Mouse (Mus musculus): ENCODE measurements around the gene Fshr. TPM values are rescaled to one million over a fixed set of nuclear protein-coding genes. Genes with fewer than 3 reads are reported as not detected.

Gene Fshr
- polyA plus RNA-seq, 1 experiment: not detected

- TF ChIP-seq MYOG (IDR thresholded peaks at IDR 0.05; ENCODE audit: control insufficient read depth in 1 of 3, insufficient read depth in 1 of 3, insufficient read length in 2 of 3, low read depth in 2 of 3) (no peak), SRF (IDR thresholded peaks at IDR 0.05; ENCODE audit: control insufficient read depth, insufficient read length, low read depth) (no peak)
- Histone ChIP-seq H3K36me3 (ENCODE audit: control insufficient read depth, insufficient read depth) (no peaks in the 10 kb centered on the region), H3K79me2 (ENCODE audit: control insufficient read depth, insufficient read depth) (no peaks in the 10 kb centered on the region), H3ac (ENCODE audit: control insufficient read depth, insufficient read length) (no peak overlapping the region), H3K4me2 (ENCODE audit: low read depth) (no peak overlapping the region), H3K4me3 (no peak overlapping the region), H3K27me3 (ENCODE audit: control insufficient read depth, insufficient read depth, insufficient read length) (no peaks in the 10 kb centered on the region)
Measured at GRCm38 (mm10) chr17:89082897-89083296, 117.6 kb downstream of the Fshr start.

- Histone ChIP-seq H3K4me2 (ENCODE audit: low read depth) (no peak overlapping the region), H3K4me3 (no peak overlapping the region), H3K36me3 (ENCODE audit: control insufficient read depth, insufficient read depth) (no peaks in the 10 kb centered on the region), H3K27me3 (ENCODE audit: control insufficient read depth, insufficient read depth, insufficient read length) (no peaks in the 10 kb centered on the region), H3K79me2 (ENCODE audit: control insufficient read depth, insufficient read depth) (no peaks in the 10 kb centered on the region), H3ac (ENCODE audit: control insufficient read depth, insufficient read length) (no peak overlapping the region)
- TF ChIP-seq REST (IDR thresholded peaks at IDR 0.05; ENCODE audit: insufficient read depth, insufficient read length) (no peak), POLR2A (IDR thresholded peaks at IDR 0.05; ENCODE audit: insufficient read length, low read depth) (no peak), MYOG (IDR thresholded peaks at IDR 0.05; ENCODE audit: control insufficient read depth in 1 of 3, insufficient read depth in 1 of 3, insufficient read length in 2 of 3, low read depth in 2 of 3) (no peak), E2F4 (IDR thresholded peaks at IDR 0.05; ENCODE audit: insufficient read depth) (no peak), MAX (IDR thresholded peaks at IDR 0.05; ENCODE audit: low read depth) (no peak), TCF3 (IDR thresholded peaks at IDR 0.05; ENCODE audit: insufficient read length, low read depth) (no peak), USF1 (IDR thresholded peaks at IDR 0.05; ENCODE audit: low read depth) (no peak), MYOD1 (IDR thresholded peaks at IDR 0.05; ENCODE audit: control insufficient read depth in 1 of 3, insufficient read length in 2 of 3, low read depth in 2 of 3) (no peak), CEBPB (IDR thresholded peaks at IDR 0.05; ENCODE audit: insufficient read depth, poor library complexity, severe bottlenecking) (no peak), SRF (IDR thresholded peaks at IDR 0.05; ENCODE audit: control insufficient read depth, insufficient read length, low read depth) (no peak), POLR2AphosphoS2 (IDR thresholded peaks at IDR 0.05; ENCODE audit: insufficient read length, low read depth) (no peak), TCF12 (IDR thresholded peaks at IDR 0.05; ENCODE audit: insufficient read depth, poor library complexity, severe bottlenecking) (no peak)
Measured at GRCm38 (mm10) chr17:89079706-89080105, 120.8 kb downstream of the Fshr start.

- Histone ChIP-seq H3K4me3 (no peak overlapping the region), H3K79me2 (ENCODE audit: control insufficient read depth, insufficient read depth) (no peaks in the 10 kb centered on the region), H3K27me3 (ENCODE audit: control insufficient read depth, insufficient read depth, insufficient read length) (no peaks in the 10 kb centered on the region), H3K4me2 (ENCODE audit: low read depth) (no peak overlapping the region), H3ac (ENCODE audit: control insufficient read depth, insufficient read length) (no peak overlapping the region), H3K36me3 (ENCODE audit: control insufficient read depth, insufficient read depth) (no peaks in the 10 kb centered on the region)
- TF ChIP-seq CEBPB (IDR thresholded peaks at IDR 0.05; ENCODE audit: insufficient read depth, poor library complexity, severe bottlenecking) (no peak), MAX (IDR thresholded peaks at IDR 0.05; ENCODE audit: low read depth) (no peak), REST (IDR thresholded peaks at IDR 0.05; ENCODE audit: insufficient read depth, insufficient read length) (no peak), MYOG (IDR thresholded peaks at IDR 0.05; ENCODE audit: control insufficient read depth in 1 of 3, insufficient read depth in 1 of 3, insufficient read length in 2 of 3, low read depth in 2 of 3) (no peak), USF1 (IDR thresholded peaks at IDR 0.05; ENCODE audit: low read depth) (no peak), E2F4 (IDR thresholded peaks at IDR 0.05; ENCODE audit: insufficient read depth) (no peak), TCF12 (IDR thresholded peaks at IDR 0.05; ENCODE audit: insufficient read depth, poor library complexity, severe bottlenecking) (no peak)
Measured at GRCm38 (mm10) chr17:89064327-89065095, 136.0 kb downstream of the Fshr start.

GRCm38 (mm10) chr17:89062348-89062949, 138.0 kb downstream of the Fshr start:
- no peak overlapping the region for H3ac ChIP-seq (ENCODE audit: control insufficient read depth, insufficient read length)
- no peaks in the 10 kb centered on the region for H3K27me3 ChIP-seq (ENCODE audit: control insufficient read depth, insufficient read depth, insufficient read length)
- H3K36me3 ChIP-seq (ENCODE audit: control insufficient read depth, insufficient read depth): no peaks in the 10 kb centered on the region
- H3K4me3 ChIP-seq: no peak overlapping the region
- no peak for TF ChIP-seq CEBPB (IDR thresholded peaks at IDR 0.05; ENCODE audit: insufficient read depth, poor library complexity, severe bottlenecking)
- no peak for TF ChIP-seq POLR2A (IDR thresholded peaks at IDR 0.05; ENCODE audit: insufficient read length, low read depth)
- no peak for TF ChIP-seq USF1 (IDR thresholded peaks at IDR 0.05; ENCODE audit: low read depth)
- TF ChIP-seq E2F4 (IDR thresholded peaks at IDR 0.05; ENCODE audit: insufficient read depth): no peak
- no peak for TF ChIP-seq REST (IDR thresholded peaks at IDR 0.05; ENCODE audit: insufficient read depth, insufficient read length)
- no peak for TF ChIP-seq POLR2AphosphoS2 (IDR thresholded peaks at IDR 0.05; ENCODE audit: insufficient read length, low read depth)
- TF ChIP-seq TCF3 (IDR thresholded peaks at IDR 0.05; ENCODE audit: insufficient read length, low read depth): no peak
- no peak for TF ChIP-seq TCF12 (IDR thresholded peaks at IDR 0.05; ENCODE audit: insufficient read depth, poor library complexity, severe bottlenecking)
- TF ChIP-seq MAX (IDR thresholded peaks at IDR 0.05; ENCODE audit: low read depth): no peak
- TF ChIP-seq MYOD1 (IDR thresholded peaks at IDR 0.05; ENCODE audit: control insufficient read depth in 1 of 3, insufficient read length in 2 of 3, low read depth in 2 of 3): no peak
- no peak overlapping the region for H3K4me2 ChIP-seq (ENCODE audit: low read depth)
- no peaks in the 10 kb centered on the region for H3K79me2 ChIP-seq (ENCODE audit: control insufficient read depth, insufficient read depth)

- Histone ChIP-seq H3K4me2 (ENCODE audit: low read depth) (no peak overlapping the region), H3K27me3 (ENCODE audit: control insufficient read depth, insufficient read depth, insufficient read length) (no peaks in the 10 kb centered on the region), H3K79me2 (ENCODE audit: control insufficient read depth, insufficient read depth) (no peaks in the 10 kb centered on the region), H3ac (ENCODE audit: control insufficient read depth, insufficient read length) (no peak overlapping the region), H3K36me3 (ENCODE audit: control insufficient read depth, insufficient read depth) (no peaks in the 10 kb centered on the region), H3K4me3 (no peak overlapping the region)
- TF ChIP-seq TCF3 (IDR thresholded peaks at IDR 0.05; ENCODE audit: insufficient read length, low read depth) (no peak), SRF (IDR thresholded peaks at IDR 0.05; ENCODE audit: control insufficient read depth, insufficient read length, low read depth) (no peak), MYOD1 (IDR thresholded peaks at IDR 0.05; ENCODE audit: control insufficient read depth in 1 of 3, insufficient read length in 2 of 3, low read depth in 2 of 3) (no peak), E2F4 (IDR thresholded peaks at IDR 0.05; ENCODE audit: insufficient read depth) (no peak)
Measured at GRCm38 (mm10) chr17:89051031-89051563, 149.4 kb downstream of the Fshr start.

All from myocyte (in vitro differentiated cells).